Mouse (Mus musculus): ENCODE results near the gene Cd80. TPM values are rescaled to one million over a fixed set of nuclear protein-coding genes. Genes with fewer than 3 reads are reported as not detected.

The Cd80 gene
- polyA plus RNA-seq, 1 experiment from 2014 or later = 0.74 TPM

DNA sequence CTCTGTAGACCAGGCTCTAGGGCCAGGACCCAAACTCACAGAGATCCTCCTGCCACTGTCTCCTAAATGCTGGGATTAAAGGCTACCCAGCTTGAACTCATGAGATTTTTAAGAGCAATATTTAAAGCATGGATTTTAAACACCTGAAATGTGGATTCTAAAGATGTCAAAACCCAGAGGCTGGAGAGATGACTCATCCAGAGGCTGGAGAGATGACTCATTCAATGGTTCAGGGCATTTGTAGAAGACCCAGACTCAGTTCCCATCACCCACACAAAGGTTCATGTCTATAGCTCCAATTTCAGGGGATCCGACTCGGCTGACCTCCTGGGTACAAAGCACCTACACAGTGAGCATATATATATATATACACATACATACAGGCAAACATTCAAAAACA lies 63.8 kb downstream of the Cd80 start:
- Histone ChIP-seq H3K4me2 (replicated peaks) (no peak overlapping the region), H3K9ac (no peak overlapping the region), H3K4me3 (no peak overlapping the region), H3K27ac (no peak overlapping the region), H3K36me3 (peaks cover 30% of the 10 kb centered on the region), H3K9me3 (replicated peaks) (no peaks in the 10 kb centered on the region), H3K4me1 (peaks cover 12% of the 10 kb centered on the region), H3K27me3 (no peaks in the 10 kb centered on the region)
- no peak for ATAC-seq (ENCODE audit: low FRiP score)
- 93% methylated on average over 2 of the region's 2 CpGs for WGBS

DNA sequence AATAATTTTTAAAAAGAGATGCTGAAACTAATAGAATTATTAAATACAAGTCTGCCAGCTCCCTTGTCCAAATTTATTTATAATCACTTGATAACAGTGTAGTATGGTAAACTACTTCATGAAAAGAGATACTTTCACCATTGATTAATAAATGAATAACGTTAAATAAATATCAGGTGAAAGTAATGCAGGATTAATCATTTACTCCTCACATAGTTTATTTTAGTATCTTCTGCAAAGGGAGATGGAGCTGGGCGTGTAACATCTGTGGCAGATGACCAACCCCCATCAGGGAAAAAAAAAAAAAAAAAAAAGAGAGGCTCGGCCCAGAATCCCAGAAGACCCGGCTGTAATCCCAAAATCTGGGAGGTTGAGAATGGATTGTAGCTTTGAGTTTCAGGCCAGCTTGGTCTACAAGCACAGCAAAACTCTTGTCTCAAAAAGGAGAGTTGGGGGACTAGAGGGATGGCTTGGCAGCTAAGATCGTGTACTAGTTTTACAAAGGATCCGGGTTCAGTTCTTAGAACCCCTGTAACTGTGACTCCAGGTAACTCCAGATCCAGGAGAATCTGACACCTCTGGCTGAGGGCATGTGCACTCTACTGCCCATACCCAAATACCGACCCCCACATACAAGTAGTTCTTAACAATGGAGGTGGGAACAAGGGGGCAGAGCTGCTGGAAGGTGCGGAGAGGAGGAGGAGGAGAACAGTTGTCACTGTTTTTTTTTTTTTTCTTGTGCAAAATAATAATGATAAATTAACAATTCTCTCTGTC lies 66.0 kb downstream of the Cd80 start:
- Histone ChIP-seq H3K36me3 (peaks cover 38% of the 10 kb centered on the region), H3K4me2 (replicated peaks) (peak overlapping the region; percentile 61), H3K9me3 (replicated peaks) (no peaks in the 10 kb centered on the region), H3K4me3 (peak overlapping the region; percentile 74), H3K4me1 (peaks cover 12% of the 10 kb centered on the region), H3K9ac (peak overlapping the region; percentile 32; the same call in 1 of the 2 replicates), H3K27ac (no peak overlapping the region), H3K27me3 (no peaks in the 10 kb centered on the region)
- WGBS = 41% methylated on average over 8 of the region's 8 CpGs
- no peak for ATAC-seq (ENCODE audit: low FRiP score)

DNA sequence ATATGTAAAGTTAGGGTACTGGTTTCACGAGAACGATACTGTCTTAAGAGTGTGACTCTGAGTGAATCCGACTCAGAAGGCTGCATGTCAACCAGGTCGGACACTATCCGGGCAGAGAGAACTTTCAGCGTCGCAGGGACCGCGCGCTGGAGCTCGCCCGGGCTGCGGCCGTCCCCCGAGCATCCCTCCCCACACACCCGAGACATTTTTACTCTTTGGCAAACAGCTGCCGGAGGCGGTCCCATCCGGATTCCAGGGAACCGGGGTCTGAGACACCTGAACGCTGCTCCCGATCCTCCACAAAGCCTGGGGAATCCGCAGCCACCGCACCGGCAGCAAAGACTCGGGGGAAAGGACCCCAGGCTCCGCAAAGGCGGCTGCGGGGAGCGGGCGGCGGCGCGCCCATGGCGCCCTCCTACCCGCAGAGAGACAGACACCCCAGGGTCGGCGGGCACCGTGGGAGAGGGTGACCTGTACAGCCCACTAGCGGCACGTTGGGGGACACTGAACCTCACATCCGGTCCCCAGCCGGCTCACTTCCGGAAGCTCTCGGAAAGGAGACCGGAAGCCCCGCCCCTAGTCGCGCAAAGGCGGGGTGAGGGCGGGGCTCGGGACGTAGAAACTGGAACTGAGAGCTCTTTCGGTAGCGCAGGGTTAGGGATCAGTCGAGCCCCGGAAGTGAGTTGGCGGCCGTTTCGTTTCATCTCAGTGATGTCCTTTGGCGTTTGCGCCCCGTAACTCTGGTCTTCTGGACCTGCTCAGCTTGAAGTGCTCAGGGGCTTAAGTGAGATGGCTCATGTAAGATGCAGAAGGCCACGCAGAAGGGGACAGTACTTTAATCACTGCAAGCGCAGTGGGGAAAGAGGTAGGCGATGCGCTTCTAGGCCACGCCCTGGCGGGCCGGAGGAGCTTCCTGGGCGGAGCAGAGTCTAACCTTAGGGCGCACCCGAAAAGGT lies 67.0 kb downstream of the Cd80 start, which contains the start of gene Timmdc1:
Gene Timmdc1, minus strand, starts transcription at position 535 of the 956 bp plus-strand sequence.
- Histone ChIP-seq H3K4me1 (peaks cover 12% of the 10 kb centered on the region), H3K36me3 (peaks cover 39% of the 10 kb centered on the region), H3K27ac (peak within 1 kb of the TSS; percentile 96), H3K27me3 (no peaks in the 10 kb centered on the region), H3K4me2 (replicated peaks) (peak within 1 kb of the TSS; percentile 61), H3K4me3 (peak within 1 kb of the TSS; percentile 74), H3K9me3 (replicated peaks) (no peaks in the 10 kb centered on the region), H3K9ac (peak within 1 kb of the TSS; percentile 80)
- ATAC-seq (ENCODE audit: low FRiP score) = peak; percentile 99
- WGBS = under 1% methylated on average over 73 of the region's 73 CpGs

DNA sequence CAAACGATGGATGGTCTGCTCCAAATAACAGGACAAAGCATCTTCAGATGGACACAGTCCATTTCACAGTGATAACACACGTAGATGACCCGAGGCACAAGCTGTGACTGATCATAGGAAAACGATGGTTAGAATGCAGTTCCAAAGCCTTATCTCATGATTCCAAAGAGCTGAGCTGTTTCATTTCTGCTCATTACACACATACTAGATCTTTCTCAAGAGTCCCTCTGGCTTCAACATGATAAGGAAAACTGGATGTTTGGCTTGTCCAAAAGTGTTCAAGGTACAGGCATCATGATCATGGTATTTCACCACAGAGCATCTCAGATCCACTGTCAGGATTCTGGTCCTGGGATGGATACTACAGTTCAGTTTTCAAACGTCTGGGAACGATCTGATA lies 70.9 kb downstream of the Cd80 start:
- Histone ChIP-seq H3K4me1 (peaks cover 12% of the 10 kb centered on the region), H3K9ac (no peak overlapping the region), H3K4me2 (replicated peaks) (no peak overlapping the region), H3K27me3 (no peaks in the 10 kb centered on the region), H3K36me3 (peaks cover 65% of the 10 kb centered on the region), H3K4me3 (no peak overlapping the region), H3K27ac (no peak overlapping the region), H3K9me3 (replicated peaks) (no peaks in the 10 kb centered on the region)
- no peak for ATAC-seq (ENCODE audit: low FRiP score)
- WGBS = 92% methylated on average over 6 of the region's 6 CpGs

DNA sequence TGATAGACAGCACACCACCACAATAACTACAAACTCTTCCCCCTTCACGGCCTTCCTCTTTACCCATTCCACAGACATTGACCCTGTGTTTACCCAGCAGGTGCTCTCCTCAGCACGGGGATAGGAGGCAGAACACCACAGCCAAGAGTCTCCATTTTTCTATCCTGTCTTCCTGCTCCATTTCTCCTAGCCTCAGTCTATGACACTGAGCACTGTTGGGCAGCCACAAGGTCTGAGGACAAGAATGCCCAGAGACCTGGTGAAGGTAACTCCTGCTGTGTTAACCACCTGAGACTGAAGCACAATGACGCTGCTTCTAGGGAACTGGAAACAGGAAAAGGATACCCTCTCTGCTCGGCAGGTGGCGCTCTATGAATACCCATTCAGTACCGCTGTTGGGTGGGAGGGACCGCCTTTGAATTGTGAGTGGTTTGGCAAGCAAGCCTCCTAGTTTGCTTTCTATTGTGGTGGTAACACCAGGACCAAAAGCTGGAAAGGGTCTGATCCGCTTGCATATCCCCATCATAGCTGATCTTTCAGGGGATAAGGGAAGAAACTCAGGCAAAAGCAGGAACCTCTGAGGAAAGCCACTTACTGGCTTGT lies 81.3 kb downstream of the Cd80 start:
- ATAC-seq (ENCODE audit: low FRiP score) = no peak
- Histone ChIP-seq H3K4me2 (replicated peaks) (no peak overlapping the region), H3K4me3 (no peak overlapping the region), H3K4me1 (no peaks in the 10 kb centered on the region), H3K36me3 (peaks cover 90% of the 10 kb centered on the region), H3K27ac (no peak overlapping the region), H3K27me3 (no peaks in the 10 kb centered on the region), H3K9ac (no peak overlapping the region), H3K9me3 (replicated peaks) (no peaks in the 10 kb centered on the region)
- WGBS = 52% methylated on average over 8 of the region's 8 CpGs

DNA sequence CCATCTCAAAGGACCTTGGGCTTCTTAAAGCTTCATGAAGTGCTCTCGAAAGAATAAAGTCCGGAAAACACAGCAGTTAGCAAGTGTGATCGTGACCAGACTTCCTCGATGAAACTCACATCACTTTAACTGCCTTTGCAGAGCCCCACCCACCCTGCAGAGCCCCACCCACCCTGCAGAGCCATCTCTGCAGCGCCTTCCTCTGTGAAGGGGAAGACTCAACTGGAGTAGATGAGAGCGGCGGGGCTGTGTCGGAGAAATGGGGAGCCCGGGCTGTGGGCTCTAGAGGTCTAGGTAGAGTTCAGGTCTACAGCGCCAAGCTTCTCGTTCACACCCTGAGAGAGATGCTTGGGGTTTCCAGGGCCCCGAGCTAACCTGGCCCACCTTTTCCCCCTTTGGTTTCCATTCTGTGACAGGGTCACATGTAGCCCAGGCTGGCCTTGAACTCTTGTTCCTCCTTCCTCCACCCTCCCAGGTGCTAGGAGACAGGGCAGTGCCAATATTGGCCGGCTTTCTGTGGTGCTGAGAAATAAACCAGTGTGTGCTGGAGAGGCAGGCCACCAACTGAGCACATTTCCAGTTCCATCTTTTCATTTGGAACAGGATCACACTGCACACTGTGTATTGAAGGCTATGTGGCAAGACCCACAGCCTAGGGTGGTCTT lies 83.5 kb downstream of the Cd80 start:
- WGBS = 92% methylated on average over 13 of the region's 13 CpGs
- no peak for ATAC-seq (ENCODE audit: low FRiP score)
- no peak overlapping the region for H3K27ac ChIP-seq
- peaks cover 90% of the 10 kb centered on the region for H3K36me3 ChIP-seq
- H3K4me2 ChIP-seq (replicated peaks) = no peak overlapping the region
- no peaks in the 10 kb centered on the region for H3K27me3 ChIP-seq
- no peaks in the 10 kb centered on the region for H3K9me3 ChIP-seq (replicated peaks)
- H3K4me3 ChIP-seq = no peak overlapping the region
- H3K4me1 ChIP-seq = no peaks in the 10 kb centered on the region
- no peak overlapping the region for H3K9ac ChIP-seq

Other genes starting within 250 kb of the Cd80 start
- not detected in 2 replicates for gene Nr1i2, start 160.7 kb upstream of the Cd80 start, polyA plus RNA-seq (2016; fragmentation: Nextera tagmentation; extraction: Ambion mirVana)
- 1.2 and 1.3 TPM in 2 replicates for gene Maats1, start 113.4 kb upstream of the Cd80 start, polyA plus RNA-seq (2016; fragmentation: Nextera tagmentation; extraction: Ambion mirVana)
- gene Cox17, start 108.6 kb upstream of the Cd80 start, polyA plus RNA-seq (2016; fragmentation: Nextera tagmentation; extraction: Ambion mirVana) = 105 and 116 TPM in 2 replicates
- gene Gm21987, start 108.5 kb upstream of the Cd80 start, polyA plus RNA-seq (2016; fragmentation: Nextera tagmentation; extraction: Ambion mirVana) = not detected in 2 replicates
- gene Popdc2, start 93.4 kb upstream of the Cd80 start, polyA plus RNA-seq (2016; fragmentation: Nextera tagmentation; extraction: Ambion mirVana) = 0.70 and 1.4 TPM in 2 replicates
- gene Pla1a, start 22.4 kb upstream of the Cd80 start, polyA plus RNA-seq (2016; fragmentation: Nextera tagmentation; extraction: Ambion mirVana) = 0.30 and 0.37 TPM in 2 replicates
- gene Adprh, start 2.9 kb upstream of the Cd80 start, polyA plus RNA-seq (2016; fragmentation: Nextera tagmentation; extraction: Ambion mirVana) = 147 and 155 TPM in 2 replicates
- gene Timmdc1, start 67.1 kb downstream of the Cd80 start, polyA plus RNA-seq (2016; fragmentation: Nextera tagmentation; extraction: Ambion mirVana) = 31.6 and 35.1 TPM in 2 replicates
- gene Poglut1, start 94.7 kb downstream of the Cd80 start, polyA plus RNA-seq (2016; fragmentation: Nextera tagmentation; extraction: Ambion mirVana) = 73.5 and 76.8 TPM in 2 replicates
- gene Tmem39a, start 103.1 kb downstream of the Cd80 start, polyA plus RNA-seq (2016; fragmentation: Nextera tagmentation; extraction: Ambion mirVana) = 65.3 and 67.4 TPM in 2 replicates